Mouse (Mus musculus) G1E (cell line): ENCODE data around the gene Psme2. TPM values are rescaled to one million over a fixed set of nuclear protein-coding genes. Genes with fewer than 3 reads are reported as not detected.
A peak's percentile ranks its signal among the peaks of the same experiment; 100 is the strongest.

Experiments
- ATAC-seq: 2 replicates; pipeline ENCODE4 v1.8.0; 2016; ENCODE audit warnings: mild to moderate bottlenecking; ENCODE audit not compliant: insufficient number of reproducible peaks, poor library complexity, low FRiP score, severe bottlenecking; ENCODE audit errors: extremely low read depth
- DNase-seq: peaks from one replicate; pipeline ENCODE4 v3.0.0; 2012; ENCODE audit warnings: low spot score
- H3K27me3 ChIP-seq: 2 replicates; pipeline ENCODE4 v1.6.1; 2012; ENCODE audit warnings: mild to moderate bottlenecking, low read length, inconsistent platforms; ENCODE audit not compliant: insufficient read depth
- H3K36me3 ChIP-seq: replicated peaks from 2 replicates; pipeline ENCODE3; 2012; ENCODE audit warnings: mild to moderate bottlenecking, inconsistent platforms
- H3K4me1 ChIP-seq: 2 replicates; pipeline ENCODE4 v1.6.1; 2012; ENCODE audit warnings: low read depth, low read length, inconsistent platforms, mixed read lengths; ENCODE audit not compliant: insufficient read depth
- H3K4me3 ChIP-seq: 2 replicates; pipeline ENCODE4 v1.5.1; 2012; ENCODE audit warnings: low read depth, mild to moderate bottlenecking, inconsistent platforms, low read length, moderate library complexity, mixed read lengths
- H3K9me3 ChIP-seq: replicated peaks from 2 replicates; pipeline ENCODE4 v1.6.1; 2012; ENCODE audit warnings: inconsistent platforms
- CTCF ChIP-seq: IDR thresholded peaks from 2 replicates; pipeline ENCODE4 v1.5.1; 2012; ENCODE audit warnings: low read depth, low read length, inconsistent platforms, mixed read lengths
- GATA1 ChIP-seq: IDR thresholded peaks from 2 replicates; pipeline ENCODE4 v1.6.1; 2012; ENCODE audit warnings: borderline replicate concordance, low read length, inconsistent platforms, mixed read lengths
- GATA2 ChIP-seq: IDR thresholded peaks from 2 replicates; pipeline ENCODE4 v1.6.1; 2012; ENCODE audit warnings: low read depth, low read length, inconsistent platforms, borderline replicate concordance
- POLR2AphosphoS5 ChIP-seq: IDR thresholded peaks from 2 replicates; pipeline ENCODE4 v1.6.1; 2012; ENCODE audit warnings: low read depth, low read length, inconsistent platforms; ENCODE audit not compliant: insufficient replicate concordance
- TAL1 ChIP-seq: conservative IDR thresholded peaks from 2 replicates; pipeline ENCODE4 v1.6.1; 2012; ENCODE audit warnings: low read depth, low read length, inconsistent platforms, mixed read lengths
- polyA plus RNA-seq: library from polyadenylated mRNA; stranded (reverse); fragments of >175 nt; gene quantifications from 2 replicates; pipeline ENCODE4 v1.2.3, GENCODE M21; 2012
- total RNA-seq, 2 experiments: library from RNA; stranded (forward) in 1 of 2; stranded (reverse) in 1 of 2; fragments of 200-1000 nt in 1 of 2; fragments of >200 nt in 1 of 2; fragmentation: Nextera tagmentation in 1 of 2; gene quantifications; 2 replicates each; pipeline ENCODE4 v1.2.3; 2014 to 2017

Psme2 gene
- total and polyA plus RNA-seq, 3 experiments: 50.8 to 163 (median 59.4) TPM

DNA sequence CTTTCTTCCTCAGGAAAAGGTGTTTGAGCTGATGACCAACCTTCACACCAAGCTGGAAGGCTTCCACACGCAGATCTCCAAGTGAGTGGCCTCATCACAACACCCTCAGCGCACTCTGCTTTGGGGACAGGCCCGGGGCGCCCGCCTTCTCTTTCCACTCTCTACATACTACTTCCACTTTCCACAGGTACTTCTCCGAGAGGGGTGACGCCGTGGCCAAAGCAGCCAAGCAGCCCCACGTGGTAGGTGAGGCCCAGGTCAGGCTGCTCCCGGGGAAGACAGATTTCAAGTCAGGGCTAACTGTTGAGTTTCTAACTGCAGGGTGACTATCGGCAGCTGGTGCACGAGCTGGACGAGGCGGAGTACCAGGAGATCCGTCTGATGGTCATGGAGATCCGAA lies 10.2 kb downstream of the Psme2 start:
- Histone ChIP-seq H3K27me3 (no peaks in the 10 kb centered on the region), H3K9me3 (no peaks in the 10 kb centered on the region), H3K4me1 (peaks cover 77% of the 10 kb centered on the region), H3K4me3 (no peak overlapping the region), H3K36me3 (peaks cover 40% of the 10 kb centered on the region)
- no peak for ATAC-seq
- DNase-seq: no peak
- no peak for TF ChIP-seq POLR2AphosphoS5
- no peak for TF ChIP-seq CTCF
- TF ChIP-seq GATA1: no peak
- TF ChIP-seq TAL1: no peak
- TF ChIP-seq GATA2: no peak

GRCm38 (mm10) chr14:55579511-55580496 lies 11.1 kb downstream of the Psme2 start:
- peak overlapping the region; percentile 79; the same call in 1 of the 2 replicates for H3K4me3 ChIP-seq
- ATAC-seq (no peak), DNase-seq (no peak)
- H3K36me3 ChIP-seq: peaks cover 40% of the 10 kb centered on the region
- no peaks in the 10 kb centered on the region for H3K9me3 ChIP-seq
- H3K4me1 ChIP-seq: peaks cover 75% of the 10 kb centered on the region
- TF ChIP-seq GATA1: no peak
- no peak for TF ChIP-seq TAL1
- no peak for TF ChIP-seq POLR2AphosphoS5
- TF ChIP-seq CTCF: no peak
- TF ChIP-seq GATA2: no peak
- no peaks in the 10 kb centered on the region; the same call in 1 of the 2 replicates for H3K27me3 ChIP-seq

DNA sequence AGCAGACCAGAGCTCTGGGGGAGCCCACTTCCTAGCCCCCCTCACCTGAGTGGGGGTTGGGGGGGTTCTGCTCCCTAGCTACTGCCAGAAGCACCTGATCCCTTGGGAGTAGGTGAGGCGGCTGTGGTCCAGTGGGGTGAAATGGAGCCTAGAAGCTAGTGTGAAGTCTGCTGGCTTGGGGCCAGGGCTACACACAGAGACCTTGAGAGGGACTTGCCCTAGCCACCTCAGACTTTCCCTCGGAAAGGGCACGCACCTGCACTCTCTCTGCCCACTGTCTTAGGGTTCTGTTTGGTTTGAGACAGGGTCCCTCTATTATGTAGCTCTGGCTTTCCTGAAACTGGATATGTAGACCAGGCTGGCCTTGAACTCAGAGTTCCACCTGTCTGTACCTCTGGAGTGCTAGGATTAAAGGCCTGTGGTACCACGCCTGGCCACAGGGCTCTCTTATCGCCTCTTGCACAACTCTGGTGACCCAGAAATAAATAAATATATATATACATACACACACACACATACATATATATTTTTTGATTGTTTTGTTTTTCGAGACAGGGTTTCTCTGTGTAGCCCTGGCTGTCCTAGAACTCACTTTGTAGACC lies 12.1 kb downstream of the Psme2 start:
- Histone ChIP-seq H3K4me1 (peaks cover 72% of the 10 kb centered on the region), H3K36me3 (peaks cover 40% of the 10 kb centered on the region), H3K27me3 (no peaks in the 10 kb centered on the region; the same call in 1 of the 2 replicates), H3K9me3 (no peaks in the 10 kb centered on the region), H3K4me3 (peak overlapping the region; percentile 79)
- ATAC-seq (peak; percentile 25; the same call in 1 of the 2 replicates), DNase-seq (peak; percentile 29)
- TF ChIP-seq GATA2: no peak
- TF ChIP-seq POLR2AphosphoS5: no peak
- TF ChIP-seq GATA1: no peak
- TF ChIP-seq CTCF: no peak
- no peak for TF ChIP-seq TAL1

DNA sequence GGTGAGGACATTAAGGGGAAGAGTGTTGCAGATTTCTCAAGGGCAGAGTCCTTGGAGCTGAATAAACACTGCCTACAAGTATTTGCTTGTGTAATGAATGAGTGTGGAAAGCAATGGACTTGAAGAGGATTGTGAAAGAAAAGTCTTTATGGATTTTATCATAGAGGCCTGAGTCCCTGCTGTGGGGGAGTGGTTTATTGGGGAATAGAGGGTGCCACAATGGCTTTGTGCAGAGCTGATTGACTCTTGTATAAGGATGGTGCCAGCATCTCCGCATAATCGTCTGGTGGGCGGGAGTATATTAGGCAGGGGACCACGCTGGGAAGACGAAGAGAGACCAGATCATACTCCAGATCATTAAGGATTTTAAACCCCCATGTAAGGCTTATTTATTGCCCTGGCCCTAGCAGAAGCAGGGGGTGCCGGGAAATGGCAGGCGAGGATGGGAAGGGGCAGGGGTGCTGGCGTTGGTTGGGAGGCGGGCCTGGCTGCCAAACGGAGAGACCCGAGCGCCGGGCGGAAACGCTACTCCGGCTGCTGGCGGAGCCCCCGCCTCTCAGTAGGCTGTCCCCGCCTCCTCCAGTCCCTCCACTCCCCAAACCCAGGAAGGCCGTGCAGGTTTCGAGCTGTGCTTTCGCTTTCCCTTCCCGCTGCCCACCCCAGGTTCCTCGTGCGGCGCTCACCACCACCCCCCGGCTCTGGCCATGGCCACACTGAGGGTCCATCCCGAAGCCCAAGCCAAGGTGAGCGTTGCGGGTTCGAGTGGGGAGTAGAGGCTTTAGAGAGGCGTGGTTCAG lies 12.8 kb downstream of the Psme2 start, which contains the start of gene Psme1:
Gene Psme1, plus strand, starts transcription at position 253 of the 797 bp plus-strand sequence.
- peak; percentile 82 for ATAC-seq
- Histone ChIP-seq H3K36me3 (peaks cover 35% of the 10 kb centered on the region), H3K4me3 (peak within 1 kb of the TSS; percentile 79), H3K27me3 (no peaks in the 10 kb centered on the region; the same call in 1 of the 2 replicates), H3K9me3 (no peaks in the 10 kb centered on the region), H3K4me1 (peaks cover 66% of the 10 kb centered on the region)
- peak; percentile 94 for DNase-seq
- TF ChIP-seq GATA1 (no peak), POLR2AphosphoS5 (no peak), CTCF (no peak), GATA2 (no peak), TAL1 (no peak)

DNA sequence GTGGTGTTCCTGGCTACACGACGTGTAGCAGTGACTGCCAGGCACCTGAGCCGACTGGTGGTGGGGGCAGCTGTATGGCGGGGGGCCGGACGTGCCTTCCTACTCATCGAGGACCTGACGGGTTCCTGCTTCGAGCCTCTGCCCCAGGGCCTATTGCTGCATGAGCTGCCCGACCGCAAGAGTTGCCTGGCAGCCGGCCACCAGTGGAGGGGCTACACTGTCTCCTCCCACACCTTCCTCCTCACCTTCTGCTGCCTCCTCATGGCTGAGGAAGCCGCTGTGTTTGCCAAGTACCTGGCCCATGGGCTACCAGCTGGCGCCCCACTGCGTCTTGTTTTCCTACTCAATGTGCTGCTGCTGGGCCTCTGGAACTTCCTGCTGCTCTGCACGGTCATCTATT lies 14.5 kb downstream of the Psme2 start:
- no peak for ATAC-seq
- no peaks in the 10 kb centered on the region; the same call in 1 of the 2 replicates for H3K27me3 ChIP-seq
- peaks cover 22% of the 10 kb centered on the region for H3K36me3 ChIP-seq
- no peak overlapping the region for H3K4me3 ChIP-seq
- no peak for DNase-seq
- TF ChIP-seq GATA2 (no peak), CTCF (no peak), POLR2AphosphoS5 (no peak), GATA1 (no peak), TAL1 (no peak)
- no peaks in the 10 kb centered on the region for H3K9me3 ChIP-seq
- peaks cover 65% of the 10 kb centered on the region for H3K4me1 ChIP-seq

DNA sequence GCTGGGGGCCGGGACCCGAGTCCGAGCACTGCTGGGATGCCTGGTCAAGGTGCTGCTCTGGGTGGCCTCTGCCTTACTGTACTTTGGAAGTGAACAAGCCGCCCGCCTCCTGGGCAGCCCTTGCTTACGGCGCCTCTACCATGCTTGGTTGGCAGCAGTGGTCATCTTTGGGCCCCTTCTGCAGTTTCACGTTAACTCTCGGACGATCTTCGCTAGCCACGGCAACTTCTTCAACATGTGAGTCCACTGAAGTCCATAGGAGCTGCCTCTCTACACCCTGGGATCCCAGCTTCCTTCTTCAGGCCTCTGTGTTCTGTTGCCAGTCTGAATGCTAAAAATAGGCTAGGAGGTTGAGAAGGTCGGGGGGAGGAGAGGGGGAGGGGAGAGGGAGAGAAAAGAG lies 15.2 kb downstream of the Psme2 start:
- H3K4me1 ChIP-seq: peaks cover 66% of the 10 kb centered on the region

More for the DNA sequence above, 15.2 kb downstream of the Psme2 start:
- Histone ChIP-seq H3K27me3 (no peaks in the 10 kb centered on the region; the same call in 1 of the 2 replicates), H3K4me3 (no peak overlapping the region), H3K9me3 (no peaks in the 10 kb centered on the region), H3K36me3 (peaks cover 20% of the 10 kb centered on the region)
- ATAC-seq (no peak), DNase-seq (no peak)
- no peak for TF ChIP-seq GATA2
- TF ChIP-seq GATA1: no peak
- TF ChIP-seq POLR2AphosphoS5: no peak
